Mouse (Mus musculus): ENCODE results near the gene Zfp322a.
"Not testable (repeated sequence)": the region's sequence is repeated elsewhere in the genome, so short reads cannot be mapped to it uniquely, and the experiment has no call there.

The Zfp322a gene

DNA sequence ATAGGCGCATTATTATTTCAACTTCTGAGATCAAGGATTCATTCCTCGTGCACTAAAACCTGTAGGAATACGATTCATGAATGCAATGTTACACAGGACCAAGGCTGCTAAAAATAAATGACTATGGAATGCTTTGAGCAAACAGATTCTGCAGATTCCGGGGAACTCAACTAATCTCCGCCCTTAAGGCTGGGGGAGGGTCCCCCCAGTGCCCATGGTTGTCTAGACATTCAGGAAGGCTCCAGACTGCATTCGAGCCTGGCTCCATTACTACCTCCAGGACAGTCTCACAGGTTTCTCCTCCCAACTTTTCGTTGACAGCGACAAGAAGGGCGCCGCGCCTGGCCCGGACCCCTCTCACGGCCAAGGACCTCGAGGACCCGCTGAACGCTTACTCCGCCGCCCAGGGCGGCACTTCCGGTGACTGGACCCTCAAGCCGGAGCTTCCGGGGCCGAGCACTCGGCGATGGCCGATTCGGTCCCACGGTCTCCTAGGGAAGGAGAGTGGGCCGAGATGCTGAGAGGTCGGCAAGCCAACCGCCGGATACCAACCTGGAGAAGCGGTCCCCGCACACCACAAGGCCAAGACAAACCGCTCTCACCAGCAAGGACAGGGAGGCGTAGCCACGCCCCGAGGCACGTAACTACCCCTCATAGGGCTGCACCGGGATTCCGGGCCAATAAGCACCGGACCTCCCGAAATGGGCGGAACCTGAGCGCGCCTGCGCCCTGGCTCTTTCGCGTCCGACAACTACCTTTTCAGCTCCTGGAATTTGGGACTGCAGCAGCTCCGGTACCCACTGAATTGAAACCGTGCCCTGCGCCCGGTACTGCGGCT, at the start of gene Zfp322a:
Gene Zfp322a (minus strand): TSS at position 626 of the 838 bp plus-strand sequence.
- peak; percentile 97 to 98 for DNase-seq

GRCm38 (mm10) chr13:23412630-23413521, 43.9 kb upstream of the Zfp322a start:
- DNase-seq: peak; percentile 65

DNA sequence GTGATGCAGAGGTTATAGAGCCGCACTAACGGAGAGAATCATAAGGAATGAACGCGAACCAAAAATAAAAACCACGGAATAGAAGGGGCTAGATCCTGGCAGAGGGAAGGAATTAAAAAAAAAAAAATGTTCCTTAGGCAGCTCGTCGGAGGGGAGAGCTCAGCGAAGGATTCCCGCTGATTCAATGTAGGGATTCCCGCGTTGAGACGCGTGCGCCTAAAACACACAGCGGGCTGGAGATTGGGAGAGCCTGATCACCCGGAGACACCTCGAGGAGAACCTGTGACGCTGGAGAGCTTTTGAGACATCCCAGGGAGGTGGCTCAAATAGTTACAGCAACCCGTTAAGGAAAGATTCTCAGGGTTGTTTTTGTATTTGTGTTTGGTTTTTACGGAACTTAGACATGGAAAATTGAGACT, 43.2 kb upstream of the Zfp322a start:
- peak; percentile 47 to 56 for DNase-seq

DNA sequence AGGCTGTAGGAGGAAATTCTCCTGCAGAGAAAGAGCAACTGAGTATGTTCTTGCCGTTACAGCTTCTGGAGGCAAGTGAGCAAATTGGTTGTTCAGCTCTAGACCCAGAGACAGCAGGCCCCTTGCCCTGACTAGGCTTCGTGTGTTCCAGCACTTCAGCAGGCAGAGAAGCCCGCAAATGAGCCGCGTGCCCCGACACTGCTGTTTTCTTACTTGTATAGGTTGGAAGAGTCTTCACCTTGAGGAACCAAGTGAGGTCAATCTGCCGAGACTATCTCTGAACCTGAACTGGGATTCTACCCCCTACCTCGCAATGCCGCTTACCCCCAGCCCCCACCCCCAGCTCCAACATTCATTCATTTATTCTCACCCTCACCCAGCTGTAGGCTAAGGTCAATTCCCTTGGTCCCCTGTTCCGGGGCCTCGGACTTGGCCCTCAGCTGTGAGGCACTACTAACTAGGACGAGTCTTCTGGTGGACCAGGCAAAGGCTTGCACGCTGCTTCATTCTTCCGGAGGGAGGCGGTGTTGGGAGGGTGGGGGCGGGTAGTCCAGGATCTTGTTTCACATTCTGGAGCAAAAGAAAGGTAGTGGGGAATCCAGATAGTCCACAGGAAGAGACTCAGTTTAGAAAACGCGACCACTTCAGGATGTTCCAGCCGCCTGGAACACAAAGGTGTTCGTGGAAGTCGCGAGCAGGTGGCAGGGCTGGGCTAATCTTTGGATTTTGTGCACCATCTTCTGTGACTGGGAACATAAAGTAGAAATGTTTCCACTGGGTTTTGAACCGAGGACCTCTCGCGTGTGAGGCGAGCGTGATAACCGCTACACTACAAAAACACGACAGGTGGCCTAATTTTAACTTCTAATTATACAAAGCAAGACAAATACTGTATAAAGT, 42.6 kb upstream of the Zfp322a start:
- DNase-seq: peak; percentile 39 to 69

GRCm38 (mm10) chr13:23410632-23411031, 41.6 kb upstream of the Zfp322a start:
- no peak for DNase-seq

DNA sequence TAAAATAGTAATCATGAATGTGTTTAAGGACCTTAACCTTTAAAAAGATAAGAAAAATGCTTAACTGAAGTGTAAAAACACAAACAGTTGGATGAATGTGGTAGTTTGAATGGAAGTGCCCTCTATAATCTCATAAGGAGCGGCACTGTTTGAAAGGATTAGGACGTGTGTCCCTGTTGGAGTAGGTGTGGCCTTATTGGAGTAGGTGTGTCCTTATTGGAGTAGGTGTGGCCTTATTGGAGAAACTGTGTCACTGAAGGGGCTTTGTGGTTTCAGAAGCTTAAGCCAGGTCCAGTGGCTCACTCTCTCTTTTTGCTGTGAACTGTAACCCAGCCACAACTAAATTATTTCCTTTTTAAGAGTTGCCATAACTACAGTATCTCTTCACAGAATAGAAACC, 33.6 kb upstream of the Zfp322a start:
- DNase-seq: no peak

DNA sequence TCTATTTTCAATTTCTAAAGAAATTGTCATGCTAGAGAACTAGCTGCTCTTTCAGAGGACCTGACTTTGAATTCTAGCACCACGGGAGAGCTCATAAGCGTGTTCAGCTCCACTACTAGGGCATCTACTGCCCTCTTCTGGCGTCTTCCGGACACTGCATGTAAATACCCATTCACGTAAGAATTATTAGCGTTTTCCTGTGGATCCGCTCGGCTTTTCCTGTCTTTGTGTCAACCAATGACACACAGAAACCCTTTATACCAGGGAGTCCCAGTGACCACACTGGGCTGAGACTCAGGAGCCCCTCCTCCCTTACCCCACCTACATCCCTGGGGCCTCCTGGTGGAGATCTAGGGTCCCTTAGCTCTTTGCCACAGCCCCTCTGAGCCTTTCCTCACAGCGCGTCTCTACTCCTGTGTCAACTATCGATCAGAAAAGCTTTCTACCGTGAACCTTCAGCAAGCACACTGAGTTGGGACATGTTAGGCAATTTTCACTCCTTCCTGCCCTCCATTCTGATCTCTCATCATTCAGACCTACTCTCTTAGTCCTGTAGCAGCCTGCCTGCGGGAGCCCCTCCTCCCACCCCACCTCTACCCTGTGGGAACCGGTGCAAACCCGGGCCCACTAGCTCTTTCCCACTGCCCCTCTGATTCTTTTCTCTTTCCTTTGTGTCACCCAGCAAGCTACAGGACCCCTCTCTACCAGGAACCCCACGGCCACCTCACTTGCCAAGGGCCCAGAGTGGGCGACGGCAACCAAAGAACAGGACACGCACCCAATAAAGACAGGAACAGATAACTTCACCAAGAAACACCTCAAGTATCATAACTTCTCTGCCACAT, 32.9 kb upstream of the Zfp322a start:
- peak; percentile 86 to 87 for DNase-seq

GRCm38 (mm10) chr13:23400771-23401682, 32.0 kb upstream of the Zfp322a start:
- DNase-seq: peak in 1 of 2 experiments; percentile 15

DNA sequence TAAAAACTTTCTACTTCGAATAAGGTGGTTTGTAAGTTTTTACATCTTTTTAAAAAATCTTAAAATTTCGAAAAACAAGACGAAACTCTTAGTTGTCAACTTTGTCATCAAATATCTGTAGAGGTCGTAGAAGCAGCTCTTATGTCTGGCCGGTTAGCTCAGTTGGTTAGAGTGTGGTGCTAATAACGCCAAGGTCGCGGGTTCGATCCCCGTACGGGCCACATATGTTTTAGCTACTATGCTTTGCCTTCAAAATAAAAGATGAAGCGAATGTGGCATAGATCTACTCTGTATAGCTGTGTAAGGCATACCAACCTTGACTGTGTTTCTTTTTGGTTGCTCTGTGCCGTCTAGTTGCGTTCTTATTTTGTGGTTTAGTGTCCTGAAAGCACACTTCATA, 27.9 kb upstream of the Zfp322a start:
- not testable (repeated sequence) for DNase-seq

DNA sequence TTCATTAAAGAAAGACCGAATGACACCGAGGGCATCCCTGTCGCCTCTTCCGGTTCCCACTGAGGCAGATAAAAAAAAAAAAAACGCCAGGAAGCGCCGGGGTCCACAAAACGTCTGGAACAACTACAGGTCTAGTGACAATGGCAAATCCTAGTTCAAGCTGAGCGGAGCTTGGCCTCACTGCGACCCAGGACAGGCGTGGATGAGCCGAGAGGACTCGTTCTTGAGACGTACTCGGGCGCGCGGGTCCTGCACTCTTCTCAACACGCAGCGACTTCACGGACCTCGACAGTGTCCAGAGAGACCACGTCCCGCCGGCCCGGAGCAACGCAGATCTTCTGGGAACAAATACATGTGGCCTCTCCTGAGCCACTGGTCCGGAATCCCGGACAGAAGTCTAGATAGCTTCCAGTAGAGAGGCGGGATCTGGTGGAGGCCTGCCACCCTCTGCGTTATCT, 27.3 kb upstream of the Zfp322a start:
- DNase-seq: peak in 1 of 2 experiments; percentile 14

- no peak for DNase-seq
These were observed 26.6 kb upstream of the Zfp322a start for GRCm38 (mm10) chr13:23395301-23396245.

DNA sequence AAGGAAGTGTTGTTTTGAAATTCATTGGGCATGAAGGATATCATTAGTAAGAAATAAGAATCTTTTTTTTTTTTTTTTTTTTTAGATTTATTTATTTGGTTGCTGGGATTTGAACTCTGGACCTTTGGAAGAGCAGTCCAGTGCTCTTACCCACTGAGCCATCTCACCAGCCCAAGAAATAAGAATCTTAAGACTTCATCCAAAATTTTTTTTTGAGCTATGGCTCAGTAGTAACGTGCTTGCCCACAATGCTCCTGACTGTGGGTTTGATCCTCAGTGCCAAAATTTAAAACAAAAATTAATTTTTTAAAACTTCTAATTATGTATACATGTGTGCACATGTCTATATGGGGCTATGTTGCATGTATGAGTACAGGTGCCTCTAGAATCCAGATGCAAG, 18.5 kb upstream of the Zfp322a start:
- no peak for DNase-seq

DNA sequence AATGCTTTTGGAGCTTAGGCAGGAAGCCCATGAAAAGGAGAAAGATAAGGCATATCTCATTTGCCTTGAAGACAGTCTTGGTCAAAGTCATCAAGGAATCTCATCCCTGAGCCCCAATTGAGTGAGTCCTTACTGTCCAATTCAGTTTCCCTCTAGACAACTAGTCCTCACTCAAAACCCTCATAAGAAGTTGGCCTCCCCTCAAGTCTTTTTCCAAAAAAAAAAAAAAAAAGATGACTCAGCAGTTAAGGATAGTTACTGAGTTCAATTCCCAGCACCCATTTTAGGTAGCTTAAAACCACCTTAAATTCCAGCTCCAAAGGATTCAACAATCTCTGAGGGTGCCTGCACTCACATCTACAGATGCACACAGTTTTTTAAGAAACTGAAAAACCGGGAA, 14.1 kb upstream of the Zfp322a start:
- DNase-seq: no peak

DNA sequence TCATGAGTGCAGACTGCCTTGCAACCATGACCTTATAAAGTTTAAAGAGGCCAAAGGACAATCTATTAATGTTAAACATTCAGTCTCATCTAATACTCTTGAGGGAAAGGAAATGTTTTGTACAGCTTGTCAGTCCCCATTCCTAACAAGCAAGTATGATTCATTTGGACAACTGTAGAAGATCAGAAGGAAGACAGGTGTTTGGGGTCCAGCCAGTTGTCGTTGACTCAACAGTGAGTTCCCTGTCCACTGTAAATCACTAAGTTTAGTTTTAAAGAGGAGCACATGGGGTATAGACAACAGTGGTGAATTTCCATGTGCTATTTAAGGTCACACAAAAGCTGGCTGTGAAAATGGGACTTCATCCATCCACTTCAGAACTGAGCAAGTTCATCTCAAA, 3.4 kb upstream of the Zfp322a start:
- no peak for DNase-seq

DNA sequence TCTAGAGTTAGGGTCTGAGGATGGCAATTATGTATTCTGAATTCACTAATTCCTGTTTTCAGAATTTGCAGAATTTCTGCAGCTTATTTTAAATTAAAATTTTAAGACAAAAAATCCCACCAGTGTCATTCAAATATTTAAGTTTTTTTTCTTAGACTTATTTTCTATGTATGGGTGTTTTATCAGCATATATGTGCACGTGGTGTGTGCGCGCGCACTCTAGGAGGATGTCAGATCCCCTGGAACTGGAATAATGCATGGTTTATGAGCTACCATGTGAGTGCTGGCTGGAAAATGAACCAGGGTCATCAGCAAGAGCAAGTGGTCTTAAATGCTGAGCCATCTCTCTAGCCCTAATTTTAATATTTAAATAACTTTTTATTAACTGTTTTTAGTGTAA, 1.1 kb upstream of the Zfp322a start:
- DNase-seq: no peak

DNA sequence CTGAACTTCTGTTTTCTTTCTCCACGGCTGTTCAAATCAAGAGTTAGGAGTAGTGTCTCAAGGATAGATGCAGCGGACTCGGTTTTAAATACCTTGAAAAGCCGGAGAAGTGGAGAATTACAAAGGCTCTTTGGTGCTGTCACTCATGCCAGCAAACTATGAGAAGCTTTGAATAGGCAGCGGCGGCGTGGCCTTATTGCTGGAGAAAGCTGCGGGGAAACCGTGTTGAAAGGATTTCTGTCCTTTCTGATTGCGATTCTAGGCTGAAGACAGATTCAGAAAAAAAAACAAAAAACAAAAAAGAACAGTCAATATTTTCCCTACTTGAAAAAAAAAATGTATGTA, 385 bp upstream of the Zfp322a start:
- DNase-seq: no peak

DNA sequence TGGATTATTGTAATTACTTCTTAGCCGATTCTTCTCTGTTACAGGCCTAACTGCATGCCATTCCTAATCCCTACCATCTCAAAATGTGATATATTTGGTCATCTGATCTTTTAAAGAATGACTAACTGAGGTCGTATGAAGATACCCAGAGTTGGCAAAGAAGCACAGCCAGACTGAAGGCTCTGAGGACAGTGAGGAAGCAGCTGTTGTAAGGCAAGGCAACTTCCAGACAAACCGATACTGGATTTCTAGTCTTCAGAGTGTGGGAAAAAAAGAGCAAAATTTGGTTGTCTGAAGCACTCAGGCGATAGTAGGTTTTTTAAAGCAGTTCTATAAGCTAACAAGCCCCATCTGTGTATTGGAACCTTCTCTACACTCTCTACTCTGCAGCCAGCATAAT, 7.5 kb downstream of the Zfp322a start:
- DNase-seq: no peak

- not testable (repeated sequence) for DNase-seq
These were observed 14.5 kb downstream of the Zfp322a start for GRCm38 (mm10) chr13:23354541-23354940.

DNA sequence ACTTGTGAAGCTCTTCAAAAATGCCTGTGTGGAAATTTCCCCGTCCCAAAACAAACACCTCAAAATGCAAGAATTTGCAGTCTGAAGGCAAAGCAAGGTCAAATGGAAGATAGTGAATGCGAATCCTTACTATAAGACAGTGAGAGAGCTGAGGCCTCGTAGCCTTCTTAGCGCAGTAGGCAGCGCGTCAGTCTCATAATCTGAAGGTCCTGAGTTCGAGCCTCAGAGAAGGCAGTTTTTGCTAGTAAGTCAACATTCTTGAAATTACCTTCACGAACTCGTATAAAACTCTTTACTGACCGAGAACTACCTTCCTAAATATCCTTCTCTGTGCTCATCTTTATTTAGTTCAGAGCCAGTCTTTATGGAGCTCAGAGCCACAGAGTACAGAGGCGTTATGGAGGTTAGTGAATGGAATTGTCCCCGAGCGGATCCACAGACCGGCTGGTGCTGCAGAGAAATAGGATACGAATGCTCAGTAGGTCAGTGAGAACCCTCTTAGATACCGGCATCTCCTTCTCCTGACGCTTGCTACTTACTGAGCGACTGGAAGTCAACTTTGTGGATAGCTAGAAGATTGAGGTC, 51.6 kb downstream of the Zfp322a start:
- no peak for DNase-seq

Data from cerebellum, adult 18-20 months (tissue).